Mouse (Mus musculus) hematopoietic stem cell, adult 5-6 weeks (primary cell): Measurements from ENCODE around the gene Aplp2. TPM values are rescaled to one million over a fixed set of nuclear protein-coding genes. Genes with fewer than 3 reads are reported as not detected.

Source experiments
- ATAC-seq, 2 experiments: fragments of 125-278 bp in 1 of 2; replicated peaks in 1 of 2; 2 replicates each; pipeline ENCODE4 v1.8.0; 2016 to 2017; ENCODE audit warnings: inconsistent platforms in 2 of 2, mild to moderate bottlenecking in 2 of 2, moderate number of reproducible peaks in 2 of 2, low read depth in 1 of 2, moderate TSS enrichment in 1 of 2; ENCODE audit not compliant: low FRiP score in 2 of 2, poor library complexity in 2 of 2, severe bottlenecking in 2 of 2, insufficient read depth in 1 of 2, low TSS enrichment in 1 of 2
- total RNA-seq: library from RNA; stranded (forward); fragments of 172-1452, 232-1000 nt; gene quantifications from 2 replicates; pipeline ENCODE4 v1.2.3, GENCODE M21; 2017

Aplp2 gene
- total RNA-seq, 1 experiment from 2014 or later: 168 TPM

DNA sequence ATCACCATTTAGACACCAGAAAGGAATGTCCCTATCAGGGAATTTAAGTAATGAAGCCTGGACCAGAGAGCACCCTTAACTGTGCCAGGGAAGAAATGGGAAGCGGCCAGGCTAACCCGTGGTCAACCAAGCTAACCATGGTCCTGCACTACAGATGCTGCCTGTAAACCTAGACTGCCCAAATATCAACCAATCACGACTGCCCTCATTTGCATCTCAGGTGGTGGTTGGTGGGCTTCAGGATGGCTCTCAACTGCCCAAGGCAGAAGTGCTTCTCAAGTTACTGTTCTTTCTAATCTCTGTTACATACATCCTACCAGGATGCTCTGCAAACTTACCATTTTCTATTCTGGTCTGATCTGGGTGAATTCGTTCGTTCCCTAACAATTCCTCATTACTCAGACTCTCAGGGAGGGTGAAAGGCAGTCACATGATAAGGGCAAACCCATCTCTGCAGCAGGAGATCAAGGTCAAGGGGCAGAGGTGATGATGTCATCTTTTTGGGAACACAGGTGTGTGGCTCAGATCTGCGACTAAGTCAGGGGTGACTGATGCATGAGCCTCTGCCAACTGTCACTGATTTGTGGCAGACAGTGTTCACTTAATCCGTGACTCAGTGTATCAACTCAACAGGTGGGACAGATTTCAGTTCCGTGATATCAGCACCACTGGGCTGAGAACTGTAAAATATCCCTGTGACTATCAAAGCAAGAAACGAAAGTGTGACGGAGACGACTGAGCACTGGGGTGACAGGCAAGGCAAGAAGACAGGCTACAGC, 92.9 kb downstream of the Aplp2 start:
- peak in 1 of 2 experiments; percentile 34; a peak in 1 of 4 replicates for ATAC-seq

- ATAC-seq: no peak
Observed at GRCm38 (mm10) chr9:31117488-31117887, 94.1 kb downstream of the Aplp2 start.

- ATAC-seq: no peak
Observed at GRCm38 (mm10) chr9:31117088-31117487, 94.5 kb downstream of the Aplp2 start.

DNA sequence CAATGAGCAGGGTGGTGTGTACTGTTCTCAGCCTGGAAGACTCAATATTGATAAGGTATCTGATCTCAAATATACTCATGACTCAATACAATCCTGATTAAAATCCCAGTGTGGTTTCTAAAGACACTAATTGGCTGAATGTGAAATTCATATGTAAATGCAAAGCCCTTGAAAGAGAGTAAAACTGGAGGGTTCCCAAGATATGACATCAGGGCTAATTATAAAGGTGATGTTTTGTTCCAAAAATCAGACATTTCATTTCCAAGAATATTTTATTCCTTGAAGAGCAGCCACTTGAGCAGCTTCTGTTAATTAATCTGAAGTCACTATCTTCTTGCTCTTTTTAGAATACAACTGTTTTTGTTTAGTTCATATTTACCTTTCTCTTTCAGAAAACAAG, 96.0 kb downstream of the Aplp2 start:
- ATAC-seq: no peak

DNA sequence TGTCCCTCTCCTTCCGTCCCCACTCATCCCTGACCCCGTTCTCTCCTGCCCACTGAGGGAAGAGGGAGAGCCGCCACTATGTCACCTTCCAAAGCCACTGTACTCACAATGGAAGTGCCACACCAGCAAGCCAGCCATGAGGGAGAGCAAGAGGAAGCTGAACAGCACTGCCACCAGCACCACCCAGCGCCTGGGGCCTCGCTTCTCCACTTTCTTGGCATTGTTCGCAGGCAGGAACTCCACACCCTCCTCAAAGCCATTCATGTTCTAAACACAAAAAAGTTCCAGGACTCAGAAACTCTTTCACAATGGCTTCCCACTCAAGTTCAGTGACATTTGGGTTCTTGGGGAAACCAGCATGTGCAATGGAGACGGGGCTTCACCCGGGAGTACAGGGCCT, 103.2 kb downstream of the Aplp2 start:
- ATAC-seq: no peak

Other genes starting within 250 kb of the Aplp2 start
- 32.7 and 36.3 TPM in 2 replicates for gene Zbtb44, start 181.2 kb downstream of the Aplp2 start, total RNA-seq
- 11.3 and 16.6 TPM in 2 replicates for gene St14, start 80.0 kb downstream of the Aplp2 start, total RNA-seq
- 9.8 and 10.8 TPM in 2 replicates for gene Prdm10, start 68.7 kb upstream of the Aplp2 start, total RNA-seq
- 27.8 and 34.9 TPM in 2 replicates for gene Nfrkb, start 174.4 kb upstream of the Aplp2 start, total RNA-seq